Mouse (Mus musculus) ES-Bruce4 (cell line): ENCODE data around the gene Mob4. TPM values are rescaled to one million over a fixed set of nuclear protein-coding genes. Genes with fewer than 3 reads are reported as not detected.

Source experiments
- H3K27ac ChIP-seq: 2 replicates; pipeline ENCODE4 v1.5.1; 2012; ENCODE audit warnings: low read length, inconsistent platforms; ENCODE audit not compliant: insufficient read depth
- H3K27me3 ChIP-seq: 2 replicates; pipeline ENCODE4 v1.6.1; 2012; ENCODE audit warnings: mild to moderate bottlenecking, low read length, inconsistent platforms; ENCODE audit not compliant: control insufficient read depth, poor library complexity, insufficient read depth, severe bottlenecking
- H3K36me3 ChIP-seq: 2 replicates; pipeline ENCODE4 v1.6.1; 2012; ENCODE audit warnings: inconsistent platforms, mild to moderate bottlenecking, low read length, moderate library complexity; ENCODE audit not compliant: control insufficient read depth, poor library complexity, insufficient read depth, severe bottlenecking
- H3K4me1 ChIP-seq: one replicate; pipeline ENCODE4 v1.8.1; 2011; ENCODE audit warnings: low read length; ENCODE audit not compliant: control insufficient read depth, insufficient read depth
- H3K4me3 ChIP-seq: 2 replicates; pipeline ENCODE4 v1.5.1; 2011; ENCODE audit warnings: low read depth, mild to moderate bottlenecking, low read length
- H3K9ac ChIP-seq: 2 replicates; pipeline ENCODE4 v1.6.1; 2012; ENCODE audit warnings: low read depth, mild to moderate bottlenecking, inconsistent platforms; ENCODE audit not compliant: poor library complexity, severe bottlenecking
- H3K9me3 ChIP-seq: replicated peaks from 2 replicates; pipeline ENCODE4 v1.6.1; 2012; ENCODE audit warnings: mild to moderate bottlenecking, low read length, inconsistent platforms; ENCODE audit not compliant: control insufficient read depth, poor library complexity, insufficient read depth, severe bottlenecking
- CTCF ChIP-seq: IDR thresholded peaks from one replicate; pipeline ENCODE4 v1.8.1; 2011; ENCODE audit warnings: low read depth, low read length
- EP300 ChIP-seq: IDR thresholded peaks from 2 replicates; pipeline ENCODE4 v1.6.1; 2011; ENCODE audit warnings: low read depth, low read length; ENCODE audit not compliant: insufficient read depth
- POLR2A ChIP-seq: IDR thresholded peaks from one replicate; pipeline ENCODE4 v1.8.1; 2011; ENCODE audit warnings: low read length; ENCODE audit not compliant: insufficient read depth
- polyA plus RNA-seq: library from polyadenylated mRNA; stranded (reverse); fragments of >200 nt; gene quantifications from 2 replicates; pipeline ENCODE4 v1.2.4, GENCODE M21; 2011; ENCODE audit warnings: low read depth; ENCODE audit not compliant: missing spikeins, insufficient read depth, insufficient read length

The Mob4 gene
- polyA plus RNA-seq, 1 experiment = 83.5 TPM

DNA sequence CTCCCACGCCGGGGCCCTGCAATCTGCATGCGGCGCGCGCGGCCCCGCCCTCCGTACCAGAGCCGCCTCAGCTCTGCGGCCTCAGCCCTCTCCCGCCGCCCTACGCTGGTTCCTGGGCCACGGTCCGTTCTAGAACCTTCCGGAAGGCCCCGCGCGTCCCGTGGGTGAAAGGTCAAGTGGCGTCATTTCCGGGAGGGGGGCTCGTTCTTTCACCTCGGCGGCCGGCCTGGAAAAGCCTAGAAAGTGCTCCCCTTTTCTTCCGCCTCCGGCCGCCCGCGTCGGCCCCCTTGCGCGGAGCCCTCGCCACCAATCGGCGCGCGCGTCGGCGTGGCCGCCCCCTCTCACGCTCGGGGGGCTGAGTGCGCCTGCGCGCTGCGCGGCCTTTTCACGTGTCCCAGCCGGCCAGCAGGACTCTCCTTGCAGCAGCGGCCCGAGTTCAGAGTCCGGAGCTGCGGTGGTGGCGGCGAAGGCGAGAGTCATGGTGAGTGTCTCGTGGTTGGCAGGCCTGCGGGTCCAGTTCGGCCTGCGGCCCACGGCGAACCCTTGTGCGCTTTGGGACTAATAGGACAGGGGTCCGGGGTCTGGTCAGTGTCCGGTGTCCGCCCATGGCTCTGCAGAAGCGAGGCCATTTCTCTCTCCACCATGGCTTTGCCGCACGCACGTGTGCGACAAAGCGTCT is 43.0 kb upstream of the Mob4 start, which contains the start of the genes Hspe1 and Hspd1:
TSS of gene Hspe1 (plus strand) at position 201 of the 679 bp plus-strand sequence.
TSS of gene Hspd1 (minus strand) at position 312 of the 679 bp plus-strand sequence.
- Histone ChIP-seq H3K4me1 (no peaks in the 10 kb centered on the region), H3K27me3 (no peaks in the 10 kb centered on the region), H3K9me3 (no peaks in the 10 kb centered on the region), H3K27ac (peak within 1 kb of the TSS; percentile 69), H3K4me3 (peak within 1 kb of the TSS; percentile 99), H3K9ac (peak within 1 kb of the TSS; percentile 95), H3K36me3 (peaks cover 64% of the 10 kb centered on the region)
- TF ChIP-seq EP300 = no peak; the same call in 1 of the 2 replicates
- peak; percentile 40 for TF ChIP-seq POLR2A

DNA sequence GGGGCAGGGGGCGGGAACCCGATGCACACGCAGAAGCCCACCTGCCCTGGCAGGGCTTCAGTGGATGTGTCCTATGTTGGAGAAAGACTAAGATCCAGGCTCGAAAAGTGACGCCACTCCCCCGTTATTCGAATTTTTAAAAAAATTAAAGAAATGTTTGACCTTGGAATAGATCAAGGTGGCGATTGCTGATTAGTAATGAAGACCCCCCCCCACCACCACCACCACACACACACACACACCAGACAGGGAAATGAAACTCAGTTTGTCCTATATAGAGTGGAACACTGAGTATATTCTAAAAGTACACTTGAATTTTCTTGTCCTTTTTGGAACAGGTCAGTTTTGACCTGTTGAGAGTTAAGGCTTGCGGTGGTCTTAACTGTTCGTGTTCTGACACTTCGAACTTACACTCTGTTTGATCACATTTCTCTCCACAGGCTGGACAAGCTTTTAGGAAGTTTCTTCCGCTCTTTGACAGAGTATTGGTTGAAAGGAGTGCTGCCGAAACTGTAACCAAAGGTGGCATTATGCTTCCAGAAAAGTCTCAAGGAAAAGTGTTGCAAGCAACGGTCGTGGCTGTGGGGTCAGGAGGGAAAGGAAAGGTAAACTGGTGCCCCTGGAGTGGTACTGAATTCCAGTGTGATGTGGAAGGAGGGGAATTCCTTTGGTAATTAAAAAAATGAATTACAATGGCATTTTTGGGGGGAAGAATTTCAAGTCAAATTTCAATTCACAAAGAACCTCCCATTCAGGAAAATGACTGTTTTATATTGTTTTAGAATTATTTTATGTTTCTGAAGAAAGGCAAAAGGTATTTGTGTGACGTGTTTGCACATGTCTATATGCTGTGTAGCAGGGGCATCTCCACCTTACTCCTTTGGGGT is 42.2 kb upstream of the Mob4 start:
- H3K4me3 ChIP-seq = peak overlapping the region; percentile 95
- TF ChIP-seq EP300 (no peak), POLR2A (no peak)
- peak overlapping the region; percentile 95 for H3K9ac ChIP-seq
- H3K27ac ChIP-seq = peak overlapping the region; percentile 45
- peaks cover 56% of the 10 kb centered on the region for H3K36me3 ChIP-seq
- H3K27me3 ChIP-seq = no peaks in the 10 kb centered on the region
- no peaks in the 10 kb centered on the region for H3K9me3 ChIP-seq
- no peaks in the 10 kb centered on the region for H3K4me1 ChIP-seq

DNA sequence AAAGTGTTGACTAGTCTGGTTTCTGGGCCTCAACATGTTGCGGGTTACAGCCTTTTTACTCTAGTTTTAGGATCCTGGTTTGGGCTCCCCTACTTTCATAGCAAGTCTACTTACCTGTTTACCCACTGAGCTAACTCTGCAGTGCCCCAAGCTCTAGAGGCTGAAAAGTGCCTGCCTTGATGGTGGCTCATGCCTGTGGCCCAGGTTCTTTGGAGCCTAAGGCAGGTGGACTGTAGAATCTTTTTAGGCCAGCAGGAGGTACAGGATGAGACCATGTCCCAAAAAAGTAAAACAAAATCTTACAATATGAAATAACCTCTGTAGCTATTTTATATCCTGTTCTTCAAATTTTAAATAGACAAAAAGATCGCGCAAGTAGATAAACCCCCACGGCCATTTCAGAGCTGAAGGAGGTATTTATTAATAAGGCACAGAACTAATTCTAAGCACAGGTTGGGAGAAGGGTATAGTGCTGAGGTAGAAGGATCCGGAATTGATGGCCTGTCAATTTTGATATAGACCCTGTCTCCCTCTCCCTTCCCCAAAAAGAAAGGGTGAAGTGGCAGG is 41.5 kb upstream of the Mob4 start:
- TF ChIP-seq POLR2A (no peak), CTCF (no peak), EP300 (no peak)
- Histone ChIP-seq H3K9ac (peak overlapping the region; percentile 95), H3K4me3 (peak overlapping the region; percentile 49), H3K27me3 (no peaks in the 10 kb centered on the region), H3K9me3 (no peaks in the 10 kb centered on the region), H3K4me1 (no peaks in the 10 kb centered on the region), H3K36me3 (peaks cover 49% of the 10 kb centered on the region), H3K27ac (peak overlapping the region; percentile 45; the same call in 1 of the 2 replicates)

DNA sequence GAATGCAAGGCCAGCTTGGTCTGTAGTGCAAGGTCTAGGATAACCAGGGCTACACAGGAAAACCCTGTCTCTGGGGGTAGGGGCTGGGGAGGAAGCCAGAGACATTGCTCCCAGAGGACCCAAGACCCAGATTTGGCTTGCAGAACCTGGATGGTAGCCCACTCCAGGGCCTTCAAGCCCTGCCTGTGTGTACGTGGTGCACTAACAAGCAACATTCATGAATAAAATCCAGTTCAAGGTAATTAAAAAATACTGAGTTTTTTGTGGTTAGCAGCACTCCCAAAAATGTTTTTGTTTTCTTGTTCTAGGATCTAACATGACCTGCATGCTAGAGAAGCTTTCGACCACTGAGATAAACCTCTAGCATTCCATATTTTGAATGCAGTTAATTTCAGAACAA is 39.0 kb upstream of the Mob4 start:
- Histone ChIP-seq H3K27me3 (no peaks in the 10 kb centered on the region), H3K4me3 (no peak overlapping the region), H3K9me3 (no peaks in the 10 kb centered on the region), H3K27ac (no peak overlapping the region), H3K36me3 (peaks cover 29% of the 10 kb centered on the region), H3K4me1 (no peaks in the 10 kb centered on the region), H3K9ac (no peak overlapping the region)
- TF ChIP-seq EP300 (no peak), POLR2A (no peak), CTCF (no peak)

DNA sequence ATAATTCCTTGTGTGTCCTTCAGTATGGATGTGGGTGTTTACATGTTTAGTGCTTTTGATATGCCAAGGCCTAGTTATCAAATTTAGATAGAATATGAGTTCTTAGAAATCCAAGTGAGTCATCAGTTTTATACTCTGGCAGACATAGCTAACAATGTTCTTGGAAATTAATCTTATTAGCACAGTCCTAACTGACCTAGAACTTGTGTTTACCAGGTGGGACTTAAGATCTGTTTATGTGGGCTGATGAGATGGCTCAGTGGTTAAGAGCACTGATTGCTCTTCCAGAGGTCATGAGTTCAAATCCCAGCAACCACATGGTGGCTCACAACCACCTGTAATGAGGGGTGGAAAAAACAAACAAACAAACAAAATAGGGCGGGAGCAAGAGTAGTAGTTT is 38.6 kb upstream of the Mob4 start:
- Histone ChIP-seq H3K36me3 (peaks cover 29% of the 10 kb centered on the region), H3K4me3 (no peak overlapping the region), H3K9me3 (no peaks in the 10 kb centered on the region), H3K4me1 (no peaks in the 10 kb centered on the region), H3K27ac (no peak overlapping the region), H3K27me3 (no peaks in the 10 kb centered on the region), H3K9ac (no peak overlapping the region)
- TF ChIP-seq POLR2A (no peak), CTCF (no peak), EP300 (no peak)
